Mouse (Mus musculus) testis, adult 2 months (tissue): ENCODE results near the gene Fgf4. TPM values are rescaled to one million over a fixed set of nuclear protein-coding genes. Genes with fewer than 3 reads are reported as not detected.

Experiments used
- H3K27ac ChIP-seq: fragments of 200-500 bp; 2 replicates; pipeline ENCODE4 v1.5.1; 2012; ENCODE audit warnings: low read depth, low read length; ENCODE audit not compliant: control insufficient read depth, insufficient read depth
- H3K27me3 ChIP-seq: fragments of 200-500 bp; 2 replicates; pipeline ENCODE4 v1.6.1; 2012; ENCODE audit warnings: mild to moderate bottlenecking, low read length, moderate library complexity; ENCODE audit not compliant: control insufficient read depth, insufficient read depth
- H3K36me3 ChIP-seq: fragments of 200-500 bp; 2 replicates; pipeline ENCODE4 v1.6.1; 2012; ENCODE audit warnings: mild to moderate bottlenecking, low read length; ENCODE audit not compliant: control insufficient read depth, insufficient read depth
- H3K4me1 ChIP-seq: fragments of 200-500 bp; 2 replicates; pipeline ENCODE4 v1.6.1; 2012; ENCODE audit warnings: low read length; ENCODE audit not compliant: control insufficient read depth, insufficient read depth
- H3K4me3 ChIP-seq: fragments of 200-500 bp; 2 replicates; pipeline ENCODE4 v1.5.1; 2012; ENCODE audit warnings: low read depth, mild to moderate bottlenecking, low read length, moderate library complexity, mixed read lengths; ENCODE audit not compliant: control insufficient read depth
- CTCF ChIP-seq: fragments of 200-500 bp; IDR thresholded peaks from 2 replicates; pipeline ENCODE4 v1.5.1; 2012; ENCODE audit warnings: low read depth, mild to moderate bottlenecking, inconsistent platforms, low read length, moderate library complexity; ENCODE audit not compliant: control insufficient read depth, insufficient read depth, insufficient replicate concordance
- POLR2A ChIP-seq: fragments of 200-500 bp; IDR thresholded peaks from 2 replicates; pipeline ENCODE4 v1.6.1; 2012; ENCODE audit warnings: low read depth, mild to moderate bottlenecking, inconsistent platforms, low read length, moderate library complexity; ENCODE audit not compliant: control insufficient read depth
- polyA plus RNA-seq: library from polyadenylated mRNA; depleted of rRNA; stranded (reverse); fragments of >200 nt; gene quantifications from 2 replicates; pipeline ENCODE4 v1.2.3, GENCODE M21; 2012; rRNA removed

Fgf4 gene
- polyA plus RNA-seq, 1 experiment = not detected

DNA sequence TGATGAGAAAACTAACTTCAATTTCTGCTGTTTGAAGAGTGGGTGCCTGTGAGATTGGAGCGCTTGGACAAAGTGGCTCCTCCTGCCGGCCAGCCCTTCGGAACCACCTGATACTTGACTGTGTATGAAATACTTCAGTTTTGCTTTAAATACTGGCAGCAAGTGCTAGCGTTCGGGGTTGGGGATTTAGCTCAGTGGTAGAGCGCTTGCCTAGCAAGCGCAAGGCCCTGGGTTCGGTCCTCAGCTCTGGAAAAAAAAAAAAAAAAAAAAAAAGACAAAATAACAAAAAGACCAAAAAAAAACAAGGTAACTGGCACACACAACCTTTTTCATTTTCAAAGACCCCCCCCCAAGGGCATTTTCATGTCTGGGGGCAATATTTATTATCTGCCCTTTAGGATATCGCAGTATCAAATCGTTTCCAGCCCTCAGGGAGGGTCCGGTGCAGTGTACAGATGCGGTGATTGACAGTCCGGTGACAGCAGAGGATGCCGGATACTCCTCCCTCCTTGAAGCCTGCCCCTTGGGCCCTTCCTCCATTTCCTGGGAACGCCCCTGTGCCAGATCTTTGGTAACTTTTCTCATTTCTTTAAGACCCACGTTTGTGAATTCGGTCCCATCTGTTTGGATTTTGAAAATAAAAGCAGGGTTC, 67.3 kb downstream of the Fgf4 start:
- H3K4me3 ChIP-seq = peak overlapping the region; percentile 98
- TF ChIP-seq CTCF (no peak), POLR2A (no peak)
- peaks cover 1% of the 10 kb centered on the region for H3K36me3 ChIP-seq
- H3K27ac ChIP-seq = peak overlapping the region; percentile 71
- peaks cover 4% of the 10 kb centered on the region for H3K4me1 ChIP-seq
- H3K27me3 ChIP-seq = no peaks in the 10 kb centered on the region

Other genes starting within 250 kb of the Fgf4 start
- gene Ano1, start 95.4 kb upstream of the Fgf4 start, polyA plus RNA-seq = 27.3 and 28.2 TPM in 2 replicates
- 0.10 TPM in 1 of 2 replicates, not detected in the other for gene Fgf3, start 9.3 kb upstream of the Fgf4 start, polyA plus RNA-seq
- not detected in 2 replicates for gene Fgf15, start 49.2 kb downstream of the Fgf4 start, polyA plus RNA-seq
- gene LTO1, start 67.7 kb downstream of the Fgf4 start, polyA plus RNA-seq = 26.2 and 32.7 TPM in 2 replicates
- 4.2 and 6.8 TPM in 2 replicates for gene Ccnd1, start 92.6 kb downstream of the Fgf4 start, polyA plus RNA-seq